Mouse (Mus musculus) right cerebral cortex, adult 18-20 months (tissue): ENCODE measurements around the gene Abcg5.

Experiments
- DNase-seq: peaks from one replicate; pipeline ENCODE4 v3.0.0; 2022; ENCODE audit warnings: mixed read lengths

Abcg5 gene

GRCm38 (mm10) chr17:84682734-84683717 lies at the start of gene Abcg5:
TSS of gene Abcg5 (minus strand) at chr17:84683011.
- no peak for DNase-seq

- no peak for DNase-seq
These were observed 49.8 kb upstream of the Abcg5 start for GRCm38 (mm10) chr17:84732612-84733011.

- no peak for DNase-seq
These were observed 48.5 kb upstream of the Abcg5 start for GRCm38 (mm10) chr17:84731361-84731760.

GRCm38 (mm10) chr17:84729140-84729539 lies 46.3 kb upstream of the Abcg5 start:
- no peak for DNase-seq

GRCm38 (mm10) chr17:84728201-84728911 lies 45.5 kb upstream of the Abcg5 start:
- DNase-seq = no peak

GRCm38 (mm10) chr17:84725163-84725562 lies 42.4 kb upstream of the Abcg5 start:
- DNase-seq = no peak

GRCm38 (mm10) chr17:84724028-84724427 lies 41.2 kb upstream of the Abcg5 start:
- peak; percentile 55 for DNase-seq

GRCm38 (mm10) chr17:84719105-84719504 lies 36.3 kb upstream of the Abcg5 start:
- DNase-seq = no peak

GRCm38 (mm10) chr17:84717416-84717815 lies 34.6 kb upstream of the Abcg5 start:
- DNase-seq = no peak

GRCm38 (mm10) chr17:84716252-84716872 lies 33.6 kb upstream of the Abcg5 start:
- DNase-seq = no peak

GRCm38 (mm10) chr17:84714930-84715329 lies 32.1 kb upstream of the Abcg5 start:
- DNase-seq = no peak

GRCm38 (mm10) chr17:84713563-84714164 lies 30.9 kb upstream of the Abcg5 start:
- DNase-seq = peak; percentile 73

- peak; percentile 30 for DNase-seq
These were observed 26.6 kb upstream of the Abcg5 start for GRCm38 (mm10) chr17:84709403-84709851.

- no peak for DNase-seq
These were observed 26.0 kb upstream of the Abcg5 start for GRCm38 (mm10) chr17:84708818-84709217.

GRCm38 (mm10) chr17:84707407-84707806 lies 24.6 kb upstream of the Abcg5 start:
- no peak for DNase-seq

GRCm38 (mm10) chr17:84698727-84699126 lies 15.9 kb upstream of the Abcg5 start:
- DNase-seq = peak; percentile 69

- DNase-seq = no peak
These were observed 13.7 kb upstream of the Abcg5 start for GRCm38 (mm10) chr17:84696537-84696936.

GRCm38 (mm10) chr17:84693741-84694140 lies 10.9 kb upstream of the Abcg5 start:
- no peak for DNase-seq

GRCm38 (mm10) chr17:84690111-84690510 lies 7.3 kb upstream of the Abcg5 start:
- no peak for DNase-seq

GRCm38 (mm10) chr17:84689316-84689715 lies 6.5 kb upstream of the Abcg5 start:
- DNase-seq = no peak

GRCm38 (mm10) chr17:84688834-84689233 lies 6.0 kb upstream of the Abcg5 start:
- no peak for DNase-seq

GRCm38 (mm10) chr17:84687994-84688393 lies 5.2 kb upstream of the Abcg5 start:
- DNase-seq = no peak

GRCm38 (mm10) chr17:84685286-84685685 lies 2.5 kb upstream of the Abcg5 start:
- DNase-seq = no peak
